Mouse (Mus musculus) liver, postnatal 0 days (tissue): ENCODE measurements around the gene Bicc1. TPM values are rescaled to one million over a fixed set of nuclear protein-coding genes. Genes with fewer than 3 reads are reported as not detected.

Source experiments
- ATAC-seq: fragments of 200-750 bp; cut with Nextera tagmentation; 2 replicates; pipeline ENCODE4 v1.8.0; 2017; ENCODE audit warnings: mild to moderate bottlenecking, moderate library complexity
- DNase-seq: peaks from one replicate; pipeline ENCODE4 v3.0.0-alpha.2; 2016
- H3K27ac ChIP-seq: fragments of 300-500 bp; sonication (generic); 2 replicates; pipeline ENCODE4 v1.5.1; 2014; ENCODE audit warnings: antibody characterized with exemption, moderate library complexity, mild to moderate bottlenecking, low read depth
- H3K27me3 ChIP-seq: fragments of 300-500 bp; sonication (generic); 2 replicates; pipeline ENCODE4 v1.6.1; 2014; ENCODE audit warnings: low read length, control low read depth, mixed read lengths; ENCODE audit not compliant: insufficient read depth
- H3K36me3 ChIP-seq: fragments of 300-500 bp; sonication (generic); replicated peaks from 2 replicates; pipeline ENCODE4 v1.6.1; 2014; ENCODE audit warnings: mild to moderate bottlenecking, control low read depth, low read length, moderate library complexity, mixed read lengths; ENCODE audit not compliant: insufficient read depth
- H3K4me1 ChIP-seq: fragments of 300-500 bp; sonication (generic); 2 replicates; pipeline ENCODE4 v1.6.1; 2014; ENCODE audit warnings: antibody characterized with exemption, mild to moderate bottlenecking, control low read depth; ENCODE audit not compliant: insufficient read depth
- H3K4me2 ChIP-seq: fragments of 300-500 bp; sonication (generic); 2 replicates; pipeline ENCODE4 v1.6.1; 2014; ENCODE audit warnings: low read depth, mild to moderate bottlenecking, low read length, moderate library complexity, mixed read lengths
- H3K4me3 ChIP-seq: fragments of 300-500 bp; sonication (generic); 2 replicates; pipeline ENCODE4 v1.5.1; 2014; ENCODE audit warnings: low read depth, low read length
- H3K9ac ChIP-seq: fragments of 300-500 bp; sonication (generic); replicated peaks from 2 replicates; pipeline ENCODE4 v1.6.1; 2014; ENCODE audit warnings: mild to moderate bottlenecking, moderate library complexity
- H3K9me3 ChIP-seq: fragments of 300-500 bp; sonication (generic); 2 replicates; pipeline ENCODE4 v1.6.1; 2016; ENCODE audit warnings: mild to moderate bottlenecking, control low read depth, low read length, mixed read lengths
- CTCF ChIP-seq: sonication (generic); IDR thresholded peaks from 2 replicates; pipeline ENCODE4 v1.5.1; 2016; ENCODE audit warnings: antibody characterized with exemption, low read depth
- EP300 ChIP-seq: IDR thresholded peaks from 2 replicates; pipeline ENCODE4 v1.6.1; 2016; ENCODE audit warnings: antibody characterized with exemption, low read depth, mild to moderate bottlenecking
- WGBS: fragments of 180-500 bp; shearing (Covaris S2); extraction: QIAGEN DNeasy Blood & Tissue Kit; methylation state at CpG from one replicate; pipeline ENCODE4 v1.1.7; 2014; ENCODE audit not compliant: insufficient replicate concordance; 5-methylcytosine and 5-hydroxymethylcytosine counted together
- polyA plus RNA-seq: library from polyadenylated mRNA; unstranded; fragments of >200 nt; fragmentation: Nextera tagmentation; extraction: Ambion mirVana; gene quantifications from 2 replicates; pipeline ENCODE4 v1.2.1, GENCODE M21; 2015

Gene Bicc1
- polyA plus RNA-seq, 1 experiment from 2014 or later = 3.0 TPM

GRCm38 (mm10) chr10:71145801-71146200, 13.7 kb downstream of the Bicc1 start:
- WGBS = 67% methylated on average over 11 of the region's 11 CpGs
- TF ChIP-seq EP300 (no peak), CTCF (no peak)
- H3K9ac ChIP-seq = no peak overlapping the region
- H3K36me3 ChIP-seq = no peaks in the 10 kb centered on the region
- H3K4me3 ChIP-seq = no peak overlapping the region
- no peak for ATAC-seq
- no peak overlapping the region for H3K27ac ChIP-seq
- no peak overlapping the region for H3K4me2 ChIP-seq
- no peaks in the 10 kb centered on the region for H3K27me3 ChIP-seq
- H3K9me3 ChIP-seq = no peaks in the 10 kb centered on the region
- H3K4me1 ChIP-seq = no peaks in the 10 kb centered on the region
- DNase-seq = no peak

DNA sequence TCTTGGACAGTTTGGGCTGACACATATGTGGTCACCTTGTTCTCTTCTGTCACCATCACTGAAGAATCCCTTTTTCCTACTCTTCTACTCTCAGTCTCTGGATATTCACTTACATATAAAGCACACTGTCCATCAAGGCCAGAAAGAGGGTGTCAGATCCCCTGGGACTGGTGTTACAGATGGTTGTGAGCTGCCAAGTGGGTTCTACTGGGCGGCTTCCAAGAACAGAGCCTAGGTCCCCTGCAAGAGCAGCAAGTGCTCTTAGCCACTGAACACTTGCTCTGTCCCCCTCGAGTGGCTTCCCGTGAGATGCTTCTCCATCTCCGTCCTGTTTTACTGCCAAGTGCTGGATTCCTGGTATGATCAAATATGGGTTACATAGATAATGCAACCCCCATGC, 15.3 kb downstream of the Bicc1 start:
- no peak overlapping the region for H3K27ac ChIP-seq
- DNase-seq = no peak
- no peaks in the 10 kb centered on the region for H3K36me3 ChIP-seq
- H3K4me2 ChIP-seq = no peak overlapping the region
- WGBS = 82% methylated on average over 4 of the region's 4 CpGs
- no peaks in the 10 kb centered on the region for H3K9me3 ChIP-seq
- ATAC-seq = no peak
- no peak for TF ChIP-seq EP300
- no peak for TF ChIP-seq CTCF
- no peaks in the 10 kb centered on the region for H3K27me3 ChIP-seq
- H3K4me1 ChIP-seq = no peaks in the 10 kb centered on the region
- H3K4me3 ChIP-seq = no peak overlapping the region
- no peak overlapping the region for H3K9ac ChIP-seq

GRCm38 (mm10) chr10:71142568-71142967, 16.9 kb downstream of the Bicc1 start:
- ATAC-seq (no peak), DNase-seq (no peak)
- no peaks in the 10 kb centered on the region for H3K4me1 ChIP-seq
- no peaks in the 10 kb centered on the region for H3K27me3 ChIP-seq
- no peak overlapping the region for H3K9ac ChIP-seq
- H3K27ac ChIP-seq = no peak overlapping the region
- no peaks in the 10 kb centered on the region for H3K36me3 ChIP-seq
- no peaks in the 10 kb centered on the region for H3K9me3 ChIP-seq
- no peak overlapping the region for H3K4me3 ChIP-seq
- 82% methylated on average over 2 of the region's 2 CpGs for WGBS
- H3K4me2 ChIP-seq = no peak overlapping the region
- no peak for TF ChIP-seq EP300
- no peak for TF ChIP-seq CTCF

DNA sequence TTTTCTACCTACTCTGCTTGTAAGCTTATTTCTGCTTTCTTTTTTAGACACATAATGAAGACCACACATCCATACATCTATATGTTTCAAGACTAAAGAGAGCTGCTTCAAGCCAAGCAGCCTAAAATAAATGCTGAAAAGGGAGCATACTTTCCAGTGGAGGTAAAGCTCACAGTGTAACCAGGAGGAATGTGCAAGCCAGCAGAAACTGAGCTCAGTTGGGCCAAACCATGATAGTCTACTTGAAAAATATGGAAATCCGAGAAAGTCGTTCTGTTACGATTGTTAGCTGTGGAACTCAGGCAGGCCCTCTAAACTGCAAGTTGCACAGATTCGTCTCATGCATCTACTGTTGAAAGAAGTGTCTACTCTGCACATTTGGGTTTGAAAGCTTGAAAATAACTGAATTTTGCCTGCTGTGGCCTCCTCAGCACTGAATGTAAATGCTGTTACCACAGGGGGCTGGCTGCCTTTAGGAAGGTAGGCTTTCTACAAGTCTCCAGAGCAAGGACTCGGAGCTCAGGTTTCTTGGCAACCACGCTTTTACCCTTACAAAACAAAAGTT, 19.1 kb downstream of the Bicc1 start:
- Histone ChIP-seq H3K36me3 (no peaks in the 10 kb centered on the region), H3K27ac (no peak overlapping the region), H3K4me2 (no peak overlapping the region), H3K9ac (no peak overlapping the region), H3K4me3 (no peak overlapping the region), H3K4me1 (no peaks in the 10 kb centered on the region), H3K9me3 (no peaks in the 10 kb centered on the region), H3K27me3 (no peaks in the 10 kb centered on the region)
- DNase-seq (no peak), ATAC-seq (no peak)
- 81% methylated on average over 6 of the region's 6 CpGs for WGBS
- TF ChIP-seq EP300 = no peak
- no peak for TF ChIP-seq CTCF

DNA sequence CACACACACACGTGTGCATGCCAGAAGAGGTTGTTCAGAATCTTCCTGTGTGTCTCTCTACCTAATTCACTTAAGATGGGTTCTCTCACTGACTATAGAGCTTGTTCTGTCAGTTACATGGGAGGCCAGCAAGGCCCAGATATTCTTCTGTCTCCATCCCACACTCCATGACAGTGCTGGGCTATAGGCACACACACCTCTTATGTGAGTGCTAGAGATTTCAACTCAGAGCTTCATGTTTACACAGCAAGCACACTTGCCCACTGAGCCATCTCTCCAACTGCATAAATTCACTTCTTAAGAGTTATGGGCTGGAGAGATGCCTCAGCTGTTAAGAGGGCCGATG, 20.7 kb downstream of the Bicc1 start:
- no peaks in the 10 kb centered on the region for H3K4me1 ChIP-seq
- no peaks in the 10 kb centered on the region for H3K27me3 ChIP-seq
- 76% methylated on average over 2 of the region's 2 CpGs for WGBS
- H3K9ac ChIP-seq = no peak overlapping the region
- TF ChIP-seq EP300 (no peak), CTCF (no peak)
- H3K27ac ChIP-seq = no peak overlapping the region
- no peak overlapping the region for H3K4me2 ChIP-seq
- no peaks in the 10 kb centered on the region for H3K9me3 ChIP-seq
- no peak for ATAC-seq
- H3K4me3 ChIP-seq = no peak overlapping the region
- H3K36me3 ChIP-seq = no peaks in the 10 kb centered on the region
- no peak for DNase-seq

- Histone ChIP-seq H3K27me3 (no peaks in the 10 kb centered on the region), H3K36me3 (no peaks in the 10 kb centered on the region), H3K4me3 (no peak overlapping the region), H3K4me1 (no peaks in the 10 kb centered on the region), H3K27ac (no peak overlapping the region), H3K4me2 (no peak overlapping the region), H3K9me3 (no peaks in the 10 kb centered on the region), H3K9ac (no peak overlapping the region)
- no peak for ATAC-seq
- WGBS = 75% methylated on average over 14 of the region's 14 CpGs
- no peak for DNase-seq
- TF ChIP-seq EP300 (no peak), CTCF (no peak)
These were observed 21.2 kb downstream of the Bicc1 start for GRCm38 (mm10) chr10:71138132-71138851.

DNA sequence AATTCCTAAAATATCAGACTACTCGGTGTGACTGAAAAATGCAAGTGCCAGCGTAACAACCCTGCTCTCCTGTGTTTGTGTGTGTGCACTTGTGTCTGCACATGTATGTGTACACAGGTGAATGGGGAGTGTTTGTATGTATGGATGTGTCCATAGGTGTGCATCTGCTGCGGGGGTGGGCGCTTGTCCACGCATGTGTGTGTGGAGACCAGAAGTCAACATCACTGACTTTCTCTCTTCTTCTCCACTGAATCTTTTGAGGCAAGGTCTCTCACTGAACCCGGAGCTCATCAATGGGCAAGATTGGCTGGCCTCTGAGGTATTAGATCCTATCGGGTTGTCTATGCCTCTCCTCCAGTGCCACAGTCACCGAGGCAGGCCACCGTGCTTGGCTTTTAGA, 21.9 kb downstream of the Bicc1 start:
- Histone ChIP-seq H3K36me3 (no peaks in the 10 kb centered on the region), H3K4me1 (no peaks in the 10 kb centered on the region), H3K4me3 (no peak overlapping the region), H3K9me3 (no peaks in the 10 kb centered on the region), H3K9ac (no peak overlapping the region), H3K4me2 (no peak overlapping the region), H3K27me3 (no peaks in the 10 kb centered on the region), H3K27ac (no peak overlapping the region)
- TF ChIP-seq EP300 (no peak), CTCF (no peak)
- WGBS = 90% methylated on average over 9 of the region's 9 CpGs
- ATAC-seq (no peak), DNase-seq (no peak)
